Mouse (Mus musculus): ENCODE results near the gene Ccdc51. TPM values are rescaled to one million over a fixed set of nuclear protein-coding genes. Genes with fewer than 3 reads are reported as not detected.

The Ccdc51 gene
- polyA plus RNA-seq (2012; fragmentation: generic; extraction: Trizol), result 1 to 10 TPM; 4.3 to 6.9 TPM

DNA sequence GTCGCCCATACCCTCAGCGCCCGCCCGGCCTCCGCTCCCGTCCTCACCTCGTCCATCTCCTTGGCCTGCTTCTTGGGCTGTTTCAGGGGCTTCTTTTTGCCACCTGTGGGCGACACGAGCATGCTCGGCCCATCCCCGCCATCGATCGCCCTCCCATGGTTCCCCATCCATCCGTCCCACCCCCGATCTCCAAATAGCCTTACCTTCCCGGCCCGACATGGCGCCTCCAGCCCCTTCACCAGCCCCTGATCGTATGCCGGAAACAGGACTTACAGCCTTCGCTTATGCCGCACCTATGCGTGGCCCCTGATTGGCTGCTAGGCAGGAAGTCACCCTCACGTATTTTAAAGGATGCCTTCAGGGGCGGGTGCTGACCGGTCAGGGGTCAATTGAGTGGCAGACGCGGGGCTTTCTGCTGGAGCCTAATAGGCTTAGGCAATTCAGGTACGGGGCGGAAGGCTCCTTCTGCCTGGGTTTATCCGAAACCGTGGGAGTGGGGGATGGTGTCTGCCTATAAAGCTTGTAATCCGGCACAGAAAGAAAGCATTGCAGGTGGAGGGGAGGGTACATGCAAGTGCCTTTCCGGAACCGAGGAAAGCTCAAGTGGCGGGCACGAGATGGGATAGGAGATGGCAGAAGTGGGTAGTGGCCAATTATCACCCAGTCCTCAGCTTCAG lies at the start of gene Ccdc51, which contains the start of gene Tma7:
TSS of gene Ccdc51 (plus strand) at position 370 of the 677 bp plus-strand sequence.
TSS of gene Tma7 (minus strand) at position 464 of the 677 bp plus-strand sequence.

DNA sequence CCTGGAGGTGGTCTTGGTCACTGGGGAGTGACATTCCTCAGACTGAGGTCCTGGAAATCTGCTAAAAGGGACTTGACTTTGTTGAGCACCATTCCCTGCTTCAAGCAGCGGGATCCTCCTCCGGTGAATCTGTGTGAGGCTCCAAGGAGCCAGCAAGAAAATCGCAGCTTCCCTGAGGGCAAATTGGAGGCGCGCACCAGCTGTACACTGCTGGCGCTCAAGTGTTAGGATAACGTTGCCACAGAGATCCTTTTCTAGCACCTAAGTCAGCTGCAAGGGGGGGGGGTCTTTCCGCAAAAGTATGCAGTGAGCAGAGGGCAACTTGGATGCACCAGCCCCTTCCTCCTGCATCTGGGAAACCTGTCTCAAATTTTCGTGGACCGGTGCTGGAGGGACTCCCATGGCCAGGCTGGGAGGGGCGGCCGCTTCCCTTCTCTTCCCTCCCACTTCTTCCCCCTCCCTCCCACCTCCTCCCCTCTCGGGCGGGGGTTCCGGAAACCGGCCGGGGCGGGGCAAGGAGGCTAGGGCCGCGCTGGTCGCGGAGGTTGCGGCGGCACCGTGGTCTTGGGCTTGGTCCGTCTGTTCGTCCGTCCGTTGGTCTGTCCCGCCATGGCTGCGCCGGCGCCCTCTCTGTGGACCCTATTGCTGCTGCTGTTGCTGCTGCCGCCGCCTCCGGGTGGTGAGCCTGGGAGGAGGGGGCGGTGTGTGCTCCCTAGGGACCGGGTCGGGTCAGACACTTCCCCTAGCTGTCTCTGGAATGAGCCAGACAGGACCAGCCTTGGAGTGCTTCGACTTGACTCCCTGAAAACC lies 44.0 kb upstream of the Ccdc51 start, which contains the start of gene Shisa5:
TSS of gene Shisa5 (plus strand) at position 480 of the 810 bp plus-strand sequence.

DNA sequence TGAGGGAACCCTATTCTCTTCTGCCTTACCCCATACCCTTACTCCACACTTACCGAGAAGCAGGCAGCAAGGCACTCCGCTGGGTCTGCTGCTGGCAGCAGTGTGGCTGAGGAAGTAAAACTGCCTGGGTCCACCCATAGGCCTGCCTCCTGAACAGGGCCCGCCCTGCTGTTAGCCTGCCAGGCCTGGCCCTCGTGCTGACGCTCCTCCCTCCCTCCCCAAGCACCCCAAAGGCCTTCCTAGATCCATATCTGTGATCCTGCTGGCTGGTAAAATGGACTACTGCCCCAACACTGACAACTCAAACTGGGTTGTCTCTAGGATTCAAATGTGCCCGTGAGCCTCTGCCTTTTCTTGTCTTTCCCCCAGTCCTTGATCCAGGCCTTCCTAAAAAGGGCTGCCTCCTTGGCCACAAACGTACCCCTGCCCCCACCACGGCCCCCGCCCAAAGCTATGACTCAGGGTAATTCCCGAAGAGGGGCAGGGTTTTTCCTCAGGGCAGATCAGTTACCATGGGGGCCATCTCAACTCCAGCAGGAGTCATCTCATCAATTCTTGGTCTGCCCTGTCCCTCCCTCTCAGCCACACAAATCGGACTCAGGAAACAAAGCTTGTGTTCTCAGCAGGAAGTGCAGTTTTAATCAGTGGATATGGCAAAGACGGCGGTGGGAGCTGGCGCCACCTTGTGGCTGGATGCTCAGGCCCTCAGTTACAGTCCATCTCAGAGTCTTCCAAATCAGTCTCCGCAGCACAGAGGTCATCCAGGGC lies 23.0 kb upstream of the Ccdc51 start, which contains the start of gene Trex1:
TSS of gene Trex1 (minus strand) at position 599 of the 768 bp plus-strand sequence.

DNA sequence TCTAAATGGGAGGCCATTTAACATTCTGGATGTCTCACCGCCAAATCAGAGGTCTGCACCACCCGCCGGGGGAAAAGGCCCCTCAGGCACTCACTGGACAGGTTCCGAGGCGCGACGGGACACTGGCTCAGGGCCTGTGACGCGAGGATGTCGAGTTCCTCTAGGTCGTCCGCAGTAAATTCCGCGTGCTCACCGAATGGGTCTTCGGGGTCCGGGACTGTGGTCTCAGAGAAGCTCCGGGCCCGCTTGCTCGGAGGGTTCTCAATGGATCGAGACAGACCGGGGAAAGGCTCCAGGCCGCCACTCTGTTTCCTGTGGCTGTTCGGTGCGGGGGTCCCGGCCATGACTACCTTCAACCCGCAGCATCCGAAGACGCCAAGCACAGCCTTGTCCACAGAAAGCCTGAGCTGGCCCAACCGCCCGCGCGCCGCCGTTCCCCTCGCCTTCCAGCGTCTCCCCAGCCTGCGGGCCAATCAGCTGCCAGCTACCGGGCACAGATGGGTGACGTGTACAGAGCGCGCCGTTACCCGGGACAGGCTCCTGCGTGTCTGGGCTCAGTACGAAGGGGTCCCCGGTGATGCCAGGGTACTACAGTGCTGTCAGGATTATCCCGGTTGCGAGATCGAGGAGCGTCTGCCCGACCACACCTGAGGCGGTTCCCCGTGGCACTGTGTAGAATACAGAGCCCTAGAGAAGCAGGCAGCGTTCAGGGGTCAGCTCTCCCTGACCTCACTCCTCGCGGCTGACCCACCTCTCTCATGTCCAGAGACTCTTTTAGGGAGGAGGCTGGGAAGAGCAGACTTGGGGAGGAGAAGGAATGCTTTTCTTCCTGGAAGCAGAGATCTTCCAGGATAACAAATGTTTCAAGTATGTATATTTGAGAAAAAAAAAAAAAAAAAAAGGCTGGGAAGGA lies 8.4 kb upstream of the Ccdc51 start, which contains the start of gene Atrip:
TSS of gene Atrip (minus strand) at position 464 of the 913 bp plus-strand sequence.

DNA sequence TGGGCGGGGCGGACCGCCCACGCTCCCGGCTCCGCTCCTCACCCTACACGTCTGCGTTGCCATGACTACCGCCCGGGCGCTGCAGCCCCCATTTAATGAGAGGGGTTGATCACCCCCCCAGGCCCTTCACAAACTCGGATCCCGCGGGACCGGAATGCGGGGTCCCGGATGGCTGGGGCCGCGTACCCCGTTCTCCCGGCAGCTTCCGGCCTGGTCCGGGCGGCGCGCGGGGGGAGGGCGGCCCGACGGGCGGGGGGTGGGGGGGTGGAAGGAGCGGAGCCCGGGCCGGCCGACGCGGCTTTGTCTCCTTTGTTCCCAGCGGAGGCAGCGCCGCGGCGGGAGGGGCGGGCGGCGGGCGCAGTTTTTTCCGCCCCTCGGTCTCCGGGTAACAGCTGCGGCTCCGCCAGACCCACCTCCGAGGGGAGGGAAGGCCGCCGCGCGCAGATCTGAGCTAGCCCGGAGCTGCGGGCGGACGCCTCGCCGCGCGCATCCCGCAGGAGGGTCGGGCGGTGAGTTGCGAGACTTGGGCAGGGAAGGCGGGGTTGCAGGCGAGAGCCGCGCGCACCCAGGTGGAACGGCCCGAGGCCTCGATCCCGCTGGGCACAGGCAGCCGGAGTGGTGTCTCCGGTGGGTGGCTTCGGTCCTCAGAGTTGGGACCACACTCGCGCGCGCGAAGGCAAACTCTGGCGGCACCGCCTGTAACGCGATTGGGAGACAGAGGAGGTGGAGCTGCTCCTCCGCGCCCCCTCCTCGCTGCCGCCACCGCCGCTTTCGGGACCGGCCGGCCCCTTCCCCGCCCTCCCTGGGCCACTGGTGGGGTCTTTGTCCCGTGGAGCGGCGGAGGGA lies 13.1 kb downstream of the Ccdc51 start, which contains the start of gene Plxnb1:
TSS of gene Plxnb1 (plus strand) at position 253 of the 846 bp plus-strand sequence.

Other genes with a start within 250 kb of the Ccdc51 start
- gene Slc26a6, start 229.2 kb upstream of the Ccdc51 start, polyA plus RNA-seq (2012; fragmentation: generic; extraction: Trizol), result 10 to 100 TPM in 1 of 2 experiments, 1 to 10 TPM in 1; 5.7 to 14.4 TPM
- under 1 TPM in 1 of 2 experiments, not detected in 1; 0.11 TPM for gene Tmem89, start 167.9 kb upstream of the Ccdc51 start, polyA plus RNA-seq (2012; fragmentation: generic; extraction: Trizol)
- gene Uqcrc1, start 145.9 kb upstream of the Ccdc51 start, polyA plus RNA-seq (2012; fragmentation: generic; extraction: Trizol), result 100 to 1,000 TPM; 254 to 482 TPM
- gene Col7a1, start 128.9 kb upstream of the Ccdc51 start, polyA plus RNA-seq (2012; fragmentation: generic; extraction: Trizol), result 10 to 100 TPM in 1 of 2 experiments, 1 to 10 TPM in 1; 5.2 to 12.1 TPM
- gene Ucn2, start 96.5 kb upstream of the Ccdc51 start, polyA plus RNA-seq (2012; fragmentation: generic; extraction: Trizol), result under 1 TPM; 0.21 to 0.77 TPM
- gene Pfkfb4, start 90.7 kb upstream of the Ccdc51 start, polyA plus RNA-seq (2012; fragmentation: generic; extraction: Trizol), result 1 to 10 TPM; 3.8 to 7.6 TPM
- 100 to 1,000 TPM; 107 to 253 TPM for gene Shisa5, start 43.9 kb upstream of the Ccdc51 start, polyA plus RNA-seq (2012; fragmentation: generic; extraction: Trizol)
- 10 to 100 TPM; 31.4 to 42.0 TPM for gene Trex1, start 22.8 kb upstream of the Ccdc51 start, polyA plus RNA-seq (2012; fragmentation: generic; extraction: Trizol)
- 10 to 100 TPM in 1 of 2 experiments, 1 to 10 TPM in 1; 8.1 to 12.6 TPM for gene Atrip, start 8.4 kb upstream of the Ccdc51 start, polyA plus RNA-seq (2012; fragmentation: generic; extraction: Trizol)
- 100 to 1,000 TPM; 277 to 293 TPM for gene Tma7, start 94 bp downstream of the Ccdc51 start, polyA plus RNA-seq (2012; fragmentation: generic; extraction: Trizol)
- 1 to 10 TPM in 1 of 2 experiments, under 1 TPM in 1; 0.29 to 3.3 TPM for gene Plxnb1, start 12.9 kb downstream of the Ccdc51 start, polyA plus RNA-seq (2012; fragmentation: generic; extraction: Trizol)
- gene Fbxw21, start 79.5 kb downstream of the Ccdc51 start, polyA plus RNA-seq (2012; fragmentation: generic; extraction: Trizol), result not detected
- gene Fbxw13, start 113.5 kb downstream of the Ccdc51 start, polyA plus RNA-seq (2012; fragmentation: generic; extraction: Trizol), result not detected
- gene Fbxw20, start 152.3 kb downstream of the Ccdc51 start, polyA plus RNA-seq (2012; fragmentation: generic; extraction: Trizol), result not detected
- gene Fbxw14, start 205.2 kb downstream of the Ccdc51 start, polyA plus RNA-seq (2012; fragmentation: generic; extraction: Trizol), result not detected